Mouse (Mus musculus): Measurements from ENCODE around the gene Uap1l1.

DNA sequence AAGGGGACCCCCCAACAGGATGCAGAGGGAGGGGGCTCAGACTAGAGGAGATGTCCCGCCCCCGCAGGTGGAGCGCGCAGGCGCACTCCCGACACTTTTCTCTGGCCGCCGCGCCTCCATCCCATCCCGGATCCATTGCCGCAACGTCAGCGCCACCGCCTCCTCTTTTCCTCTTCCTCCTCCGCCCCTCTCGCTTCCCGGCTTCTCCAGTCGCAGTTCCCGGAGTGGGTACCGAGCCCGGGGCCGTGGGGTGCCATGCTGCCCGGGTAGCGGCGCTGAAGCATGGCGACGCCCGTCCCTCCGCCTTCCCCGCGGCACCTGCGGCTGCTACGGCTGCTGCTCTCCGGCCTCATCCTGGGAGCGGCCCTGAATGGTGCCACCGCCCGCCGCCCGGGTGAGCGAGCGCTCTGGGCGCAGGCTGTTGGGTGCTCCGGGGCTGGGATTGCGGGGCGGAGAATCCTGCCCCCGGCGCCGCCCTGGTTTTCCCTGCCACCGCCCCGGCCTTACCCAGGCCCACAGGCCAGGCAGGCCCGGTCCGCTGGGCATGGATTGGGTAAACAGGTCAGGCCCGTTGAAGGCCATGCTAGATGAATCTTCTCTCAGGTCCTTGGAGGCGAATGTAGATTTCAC lies 37.6 kb upstream of the Uap1l1 start:
- TF ChIP-seq CTCF (IDR thresholded peaks at IDR 0.05) (no peak), EP300 (IDR thresholded peaks at IDR 0.05) (no peak)

All from lung, postnatal 0 days (tissue).